Mouse (Mus musculus) layer of hippocampus, postnatal 36 days (tissue): ENCODE results near the gene Tfap2a. TPM values are rescaled to one million over a fixed set of nuclear protein-coding genes. Genes with fewer than 3 reads are reported as not detected.

Source experiments
- DNase-seq, 2 experiments: peaks; one replicate each; pipeline ENCODE4 v3.0.0; 2022
- total RNA-seq, 2 experiments: library from RNA; stranded (reverse); gene quantifications; 2 replicates each; pipeline ENCODE4 v1.2.3; 2021

Gene Tfap2a
- total RNA-seq, 2 experiments from 2014 or later: 0.40 to 0.42 TPM

- DNase-seq: no peak
Measured at GRCm38 (mm10) chr13:40711661-40712525, 26.3 kb downstream of the Tfap2a start.

DNA sequence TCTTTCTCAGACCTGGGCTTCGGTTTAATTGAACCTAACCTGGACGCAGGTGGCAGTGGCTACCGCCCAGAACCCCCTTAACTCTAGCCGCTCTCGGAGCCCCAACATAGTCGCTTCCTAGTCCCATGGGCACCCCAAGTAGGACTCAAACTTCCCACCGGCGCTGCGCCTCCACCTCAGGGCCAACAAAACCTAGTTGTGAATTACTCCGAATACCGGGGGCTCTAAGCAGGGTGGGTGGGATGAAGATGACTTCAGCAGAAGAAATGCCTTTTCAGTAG is 28.2 kb downstream of the Tfap2a start:
- no peak for DNase-seq

GRCm38 (mm10) chr13:40709321-40710061 is 28.7 kb downstream of the Tfap2a start:
- no peak for DNase-seq

GRCm38 (mm10) chr13:40708913-40709312 is 29.3 kb downstream of the Tfap2a start:
- no peak for DNase-seq

- no peak for DNase-seq
Measured at GRCm38 (mm10) chr13:40708271-40708670, 29.9 kb downstream of the Tfap2a start.

GRCm38 (mm10) chr13:40707646-40708045 is 30.5 kb downstream of the Tfap2a start:
- DNase-seq: no peak

DNA sequence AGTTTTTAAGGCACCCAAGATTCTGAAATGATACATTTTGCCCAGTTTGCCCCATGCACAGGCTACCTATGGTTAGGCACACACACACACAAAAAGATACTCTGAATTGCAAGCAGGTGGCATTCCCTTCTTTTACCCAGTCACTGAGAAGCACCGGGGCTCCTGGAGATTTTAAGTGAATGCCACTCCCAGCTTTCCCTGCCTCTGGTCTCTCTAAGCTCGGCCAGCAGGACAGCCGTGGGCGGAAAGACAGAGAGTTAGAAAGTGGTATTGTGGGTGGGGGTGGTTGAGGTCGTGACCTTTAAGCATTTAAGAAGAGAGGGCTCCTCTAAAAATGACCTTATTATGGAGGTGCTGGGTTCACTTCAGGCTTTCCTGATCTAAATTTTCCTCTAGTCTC is 31.6 kb downstream of the Tfap2a start:
- DNase-seq: no peak

GRCm38 (mm10) chr13:40705821-40706425 is 32.3 kb downstream of the Tfap2a start:
- no peak for DNase-seq

DNA sequence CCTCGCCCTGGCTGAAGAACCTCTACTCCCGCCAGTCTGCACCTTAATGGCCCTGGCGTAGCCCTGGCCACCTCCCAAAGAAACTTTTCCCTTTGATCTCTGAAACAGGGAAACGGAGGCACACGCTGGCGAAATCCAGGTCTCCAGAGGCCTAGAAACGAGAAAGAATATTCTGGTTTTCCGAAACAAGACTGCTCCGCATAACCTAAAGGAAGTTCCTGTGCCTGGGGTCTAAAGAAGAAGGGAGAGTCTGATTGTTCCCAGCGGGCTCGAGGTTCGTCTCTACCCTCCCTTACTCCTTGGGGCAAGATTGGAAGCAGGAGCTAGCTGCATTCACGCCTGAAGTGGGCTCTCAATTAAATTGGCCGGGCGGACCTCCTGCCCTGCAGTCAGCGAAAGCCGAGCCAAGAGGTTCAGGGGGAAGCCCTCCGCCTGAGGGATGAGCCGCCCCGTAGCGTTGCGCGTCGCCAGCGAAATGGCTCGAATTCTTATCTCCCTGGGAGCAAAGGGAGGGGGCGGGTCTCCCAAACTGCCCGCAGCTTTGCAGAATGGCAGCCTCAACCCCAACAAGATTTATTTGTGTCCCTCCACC is 33.2 kb downstream of the Tfap2a start:
- no peak for DNase-seq

- no peak for DNase-seq
Measured at GRCm38 (mm10) chr13:40703982-40704501, 34.1 kb downstream of the Tfap2a start.

GRCm38 (mm10) chr13:40703123-40703797 is 34.9 kb downstream of the Tfap2a start:
- DNase-seq: no peak

- DNase-seq: no peak
Measured at GRCm38 (mm10) chr13:40702361-40703122, 35.6 kb downstream of the Tfap2a start.

DNA sequence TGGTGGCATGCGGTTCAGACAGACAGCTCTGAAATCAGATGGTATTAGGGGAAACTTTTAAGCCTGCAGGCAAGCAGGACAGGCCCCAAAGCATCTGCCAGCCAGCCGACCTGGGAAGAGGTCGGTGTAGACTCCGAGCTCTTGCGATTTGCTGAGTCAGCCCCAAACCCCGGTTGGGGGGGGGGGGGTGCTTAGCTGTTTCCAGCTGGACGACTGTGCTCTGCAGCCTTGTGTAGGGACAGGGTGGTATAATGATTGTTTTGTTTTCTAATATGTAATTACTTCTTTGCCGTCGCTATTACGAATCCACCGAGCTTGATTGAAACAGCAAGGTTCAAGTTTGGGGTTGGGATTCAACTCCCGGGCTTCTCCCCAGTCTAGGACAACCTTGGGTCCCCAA is 36.5 kb downstream of the Tfap2a start:
- DNase-seq: no peak

DNA sequence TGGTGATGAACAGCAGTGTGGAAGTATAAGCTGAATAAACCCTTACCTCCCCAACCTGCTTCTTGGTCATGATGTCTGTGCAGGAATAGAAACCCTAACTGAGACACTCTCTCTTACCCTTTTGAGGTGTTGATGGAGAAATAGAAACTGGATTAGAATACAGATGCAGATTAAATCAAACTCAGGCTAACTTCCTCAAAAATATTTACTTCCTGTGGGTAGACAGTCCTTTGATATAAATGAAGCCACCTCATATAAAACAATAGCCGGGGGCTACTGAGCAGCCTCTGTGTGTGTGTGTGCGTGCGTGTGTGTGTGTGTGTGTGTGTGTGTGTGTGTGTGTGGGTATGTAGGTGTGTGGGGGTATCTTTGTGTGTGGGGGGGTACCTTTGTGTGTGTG is 52.4 kb downstream of the Tfap2a start:
- no peak for DNase-seq

DNA sequence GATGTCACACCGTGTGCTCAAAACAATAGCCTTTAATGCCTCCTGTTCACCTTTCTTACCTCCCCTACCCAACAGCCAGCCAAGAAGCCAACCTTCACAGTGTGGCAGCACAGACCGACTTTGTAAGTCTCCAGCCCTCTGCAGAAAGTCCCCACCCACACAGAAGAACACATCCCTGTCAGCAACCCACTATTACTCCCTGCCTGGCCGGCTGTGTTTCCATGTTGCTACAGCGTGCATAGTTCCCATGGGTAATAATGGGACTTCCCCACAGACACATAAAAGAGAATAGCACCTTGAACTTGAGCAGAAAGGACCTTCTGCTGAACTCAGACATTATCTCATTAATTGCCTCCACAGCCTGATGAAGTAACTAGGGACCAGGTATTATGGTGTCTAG is 61.4 kb downstream of the Tfap2a start:
- no peak for DNase-seq

Other genes with a start within 250 kb of the Tfap2a start
- 10 to 100 TPM; 16.7 to 17.7 TPM for gene Gcnt2, start 121.4 kb upstream of the Tfap2a start, total RNA-seq